Mouse (Mus musculus): ENCODE measurements around the gene Syt9. TPM values are rescaled to one million over a fixed set of nuclear protein-coding genes. Genes with fewer than 3 reads are reported as not detected.

Syt9 gene
- polyA plus RNA-seq, 1 experiment from 2014 or later: 4.2 TPM

DNA sequence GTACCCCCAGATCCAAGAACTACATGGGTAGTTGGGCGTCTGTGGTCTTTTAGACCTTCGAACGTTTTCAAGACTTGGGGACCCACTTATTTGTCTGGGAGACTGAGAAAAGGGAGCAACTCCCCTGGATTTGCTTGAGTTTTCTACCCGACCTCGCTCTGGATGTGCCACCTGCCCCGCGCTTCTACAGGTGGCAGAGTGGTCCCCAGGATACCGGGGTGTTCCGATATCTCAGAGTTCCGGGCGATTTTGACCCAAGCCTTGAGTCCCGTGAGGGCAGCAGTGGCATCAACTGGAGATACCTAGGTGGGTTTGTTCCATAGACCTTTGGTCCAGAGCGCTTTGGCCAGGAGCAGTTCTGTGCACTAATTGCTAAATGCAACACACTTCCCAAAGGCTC is 224.9 kb downstream of the Syt9 start:
- 10% methylated on average over 13 of the region's 13 CpGs for WGBS
- peak overlapping the region; percentile 57 for H3K4me3 ChIP-seq
- peaks cover 15% of the 10 kb centered on the region for H3K4me1 ChIP-seq
- peak overlapping the region; percentile 67 for H3K9ac ChIP-seq
- H3K36me3 ChIP-seq: peaks cover 15% of the 10 kb centered on the region
- no peak for ATAC-seq (ENCODE audit: insufficient number of reproducible peaks, insufficient read depth, low FRiP score, low TSS enrichment, low read depth)
- H3K4me2 ChIP-seq: peak overlapping the region; percentile 94
- no peaks in the 10 kb centered on the region for H3K27me3 ChIP-seq
- no peaks in the 10 kb centered on the region for H3K9me3 ChIP-seq
- no peak overlapping the region for H3K27ac ChIP-seq

DNA sequence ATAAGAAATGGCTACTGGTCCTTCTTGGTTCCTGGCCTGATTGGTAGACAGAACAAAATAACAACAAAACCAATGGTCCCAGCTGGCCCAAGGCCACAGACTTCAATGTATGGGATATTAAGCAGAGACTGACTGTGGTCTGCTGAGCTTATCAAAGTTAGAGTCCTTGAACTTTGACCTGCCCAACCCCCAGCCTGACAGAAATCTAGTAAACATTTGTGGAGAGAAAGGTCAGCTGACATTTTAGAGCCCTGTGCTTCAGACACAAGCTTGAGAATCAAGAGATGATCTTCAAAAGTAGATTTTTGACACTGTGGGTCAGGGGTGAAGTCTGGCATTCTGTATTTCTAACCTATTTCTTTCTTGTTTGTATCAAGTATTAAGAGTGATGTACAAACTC is 226.2 kb downstream of the Syt9 start:
- no peak overlapping the region for H3K27ac ChIP-seq
- no peak overlapping the region for H3K4me2 ChIP-seq
- H3K36me3 ChIP-seq: peaks cover 4% of the 10 kb centered on the region; the same call in 1 of the 2 replicates
- H3K27me3 ChIP-seq: no peaks in the 10 kb centered on the region
- no peak overlapping the region for H3K4me3 ChIP-seq
- no peaks in the 10 kb centered on the region for H3K9me3 ChIP-seq
- no peak overlapping the region for H3K9ac ChIP-seq
- no peak for ATAC-seq (ENCODE audit: insufficient number of reproducible peaks, insufficient read depth, low FRiP score, low TSS enrichment, low read depth)
- peaks cover 15% of the 10 kb centered on the region for H3K4me1 ChIP-seq

DNA sequence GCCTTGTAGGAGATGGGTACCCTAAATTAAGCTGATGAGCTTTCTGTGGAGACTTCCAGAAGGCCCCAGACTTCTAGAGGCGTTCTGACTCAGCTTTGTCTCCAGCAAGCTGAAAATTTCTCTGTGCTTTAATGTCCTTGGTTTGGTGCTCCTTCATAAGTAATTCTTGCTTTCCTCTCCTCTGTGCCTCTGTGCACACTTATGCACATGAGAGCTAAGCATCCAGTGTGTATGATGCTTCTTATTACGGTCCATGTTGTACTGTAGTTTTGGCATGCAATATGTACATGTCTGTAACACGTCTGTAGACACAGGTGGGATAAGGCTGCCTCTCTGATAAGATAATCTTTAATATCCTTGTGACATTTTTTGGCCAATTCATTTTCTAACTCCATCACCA is 227.4 kb downstream of the Syt9 start:
- Histone ChIP-seq H3K9ac (no peak overlapping the region), H3K4me1 (peaks cover 15% of the 10 kb centered on the region), H3K9me3 (no peaks in the 10 kb centered on the region), H3K4me2 (no peak overlapping the region), H3K27me3 (no peaks in the 10 kb centered on the region), H3K36me3 (0 out of 2 replicates have a peak, but pooled peaks cover 2% of the 10 kb centered on the region), H3K4me3 (no peak overlapping the region), H3K27ac (no peak overlapping the region)
- WGBS: 83% methylated on average over 3 of the region's 3 CpGs
- no peak for ATAC-seq (ENCODE audit: insufficient number of reproducible peaks, insufficient read depth, low FRiP score, low TSS enrichment, low read depth)

Other genes starting within 250 kb of the Syt9 start
- gene Olfr715, start 239.6 kb upstream of the Syt9 start, polyA plus RNA-seq (2015; fragmentation: Nextera tagmentation; extraction: Ambion mirVana): not detected in 2 replicates
- gene Olfr716, start 232.4 kb upstream of the Syt9 start, polyA plus RNA-seq (2015; fragmentation: Nextera tagmentation; extraction: Ambion mirVana): not detected in 2 replicates
- gene Nlrp14, start 203.7 kb upstream of the Syt9 start, polyA plus RNA-seq (2015; fragmentation: Nextera tagmentation; extraction: Ambion mirVana): not detected in 2 replicates
- gene Rbmxl2, start 161.3 kb upstream of the Syt9 start, polyA plus RNA-seq (2015; fragmentation: Nextera tagmentation; extraction: Ambion mirVana): not detected in 2 replicates
- 42.8 and 43.3 TPM in 2 replicates for gene Olfml1, start 196.7 kb downstream of the Syt9 start, polyA plus RNA-seq (2015; fragmentation: Nextera tagmentation; extraction: Ambion mirVana)
- 11.5 and 13.8 TPM in 2 replicates for gene Ppfibp2, start 224.5 kb downstream of the Syt9 start, polyA plus RNA-seq (2015; fragmentation: Nextera tagmentation; extraction: Ambion mirVana)

All from embryonic facial prominence, embryonic 13.5 days (tissue).